Mouse (Mus musculus) erythroblast, embryonic 14.5 days (primary cell): Measurements from ENCODE around the gene Fgfr2.

Experiments used
- GATA1 ChIP-seq: IDR thresholded peaks from 2 replicates; pipeline ENCODE4 v1.6.1; 2012; ENCODE audit warnings: low read length, inconsistent platforms, mixed read lengths
- TAL1 ChIP-seq: IDR thresholded peaks from 3 replicates; pipeline ENCODE4 v1.6.1; 2012; ENCODE audit warnings: low read length, inconsistent platforms, mixed read lengths

DNA sequence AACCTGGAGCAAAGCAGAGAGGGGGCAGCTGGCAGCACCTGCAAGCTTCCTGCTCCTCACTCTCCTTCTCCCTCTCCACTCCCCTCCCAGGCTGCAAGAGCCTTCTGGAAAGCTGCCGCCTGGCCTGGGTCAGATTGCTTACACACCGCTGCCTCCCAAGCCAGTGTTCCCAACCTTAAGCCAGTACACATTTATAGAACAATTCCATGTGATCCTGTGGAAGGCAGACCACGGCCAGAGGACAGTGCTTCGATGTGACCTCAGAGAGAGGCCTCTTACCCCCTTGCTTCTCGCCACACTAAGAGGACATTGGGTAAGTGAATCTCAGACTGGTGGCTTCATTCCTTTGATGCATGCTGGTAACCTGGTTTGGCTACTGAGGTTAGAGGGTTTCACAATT lies 2570.4 kb downstream of the Fgfr2 start:
- TF ChIP-seq TAL1: no peak
- TF ChIP-seq GATA1: no peak
